Mouse (Mus musculus) naive thymus-derived CD4-positive, alpha-beta T cell, adult 5 months (primary cell): Measurements from ENCODE around the gene Lrsam1. TPM values are rescaled to one million over a fixed set of nuclear protein-coding genes. Genes with fewer than 3 reads are reported as not detected.

Experiments used
- polyA plus RNA-seq: library from polyadenylated mRNA; unstranded; fragments of 100-300 nt; shearing (Covaris generic); gene quantifications from one replicate; pipeline ENCODE4 v1.2.1, GENCODE M21; 2017

Gene Lrsam1
- polyA plus RNA-seq, result 5.2 TPM

GRCm38 (mm10) chr2:32961192-32961995 is at the start of gene Lrsam1, which contains the start of gene Rpl12:
Lrsam1 (minus strand) TSS chr2:32961614.
Rpl12 (plus strand) TSS chr2:32961559.

GRCm38 (mm10) chr2:32981725-32982271 is 20.4 kb upstream of the Lrsam1 start, which contains the start of gene Slc2a8:
Slc2a8 (minus strand) TSS chr2:32982083.

GRCm38 (mm10) chr2:32875675-32876489 is 85.5 kb downstream of the Lrsam1 start, which contains the start of gene Fam129b:
Fam129b (plus strand) TSS chr2:32876114.

Other genes starting within 250 kb of the Lrsam1 start
- 190 TPM for gene Cdk9, start 248.5 kb downstream of the Lrsam1 start, polyA plus RNA-seq
- gene Sh2d3c, start 240.6 kb downstream of the Lrsam1 start, polyA plus RNA-seq, result 58.0 TPM
- not detected for gene 6330409D20Rik, start 220.6 kb downstream of the Lrsam1 start, polyA plus RNA-seq
- 41.5 TPM for gene Tor2a, start 204.4 kb downstream of the Lrsam1 start, polyA plus RNA-seq
- not detected for gene Ttc16, start 186.0 kb downstream of the Lrsam1 start, polyA plus RNA-seq
- 3.1 TPM for gene Ptrh1, start 185.8 kb downstream of the Lrsam1 start, polyA plus RNA-seq
- not detected for gene Cfap157, start 177.2 kb downstream of the Lrsam1 start, polyA plus RNA-seq
- 2.5 TPM for gene Stxbp1, start 114.4 kb downstream of the Lrsam1 start, polyA plus RNA-seq
- gene Fam129b, start 85.5 kb downstream of the Lrsam1 start, polyA plus RNA-seq, result 0.19 TPM
- gene Rpl12, start 55 bp downstream of the Lrsam1 start, polyA plus RNA-seq, result 59.9 TPM
- 9.6 TPM for gene Slc2a8, start 20.5 kb upstream of the Lrsam1 start, polyA plus RNA-seq
- 1.0 TPM for gene Garnl3, start 170.0 kb upstream of the Lrsam1 start, polyA plus RNA-seq